Mouse (Mus musculus): ENCODE measurements around the gene Bud23.

DNA sequence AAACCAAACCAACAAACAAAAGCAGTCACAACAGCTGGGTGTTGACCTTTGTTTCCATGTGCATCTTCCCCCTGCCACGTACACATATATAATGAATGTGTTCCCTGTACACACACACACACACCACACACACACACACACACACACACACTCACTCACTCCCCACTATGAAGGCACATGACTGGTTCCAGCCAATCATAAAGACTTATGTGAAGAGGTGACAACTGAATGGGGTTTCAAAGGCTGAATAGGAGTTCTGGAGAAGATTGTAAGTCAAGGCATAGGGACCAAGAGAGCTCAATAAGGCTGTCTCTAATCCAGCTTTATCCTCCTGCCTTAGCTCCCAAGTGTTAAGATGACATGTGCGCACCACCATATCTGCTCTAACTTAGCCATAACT, 14.8 kb upstream of the Bud23 start:
- TF ChIP-seq CTCF (IDR thresholded peaks at IDR 0.05; ENCODE audit: insufficient read depth, low read length): no peak
- no peak for TF ChIP-seq POLR2A (IDR thresholded peaks at IDR 0.05; ENCODE audit: borderline replicate concordance, extremely low read depth, low read depth, low read length)

All from lung, adult 2 months (tissue).